Mouse (Mus musculus) brain, embryonic 14.5 days (tissue): ENCODE measurements around the gene Lmf1.

Experiments
- CTCF ChIP-seq: fragments of 200-500 bp; IDR thresholded peaks from 2 replicates; pipeline ENCODE4 v1.5.1; 2012; ENCODE audit warnings: inconsistent platforms, mild to moderate bottlenecking, moderate library complexity, borderline replicate concordance; ENCODE audit not compliant: insufficient read depth, insufficient read length; ENCODE audit errors: extremely low read depth
- POLR2A ChIP-seq: fragments of 200-500 bp; IDR thresholded peaks from 2 replicates; pipeline ENCODE4 v1.6.1; 2012; ENCODE audit warnings: mild to moderate bottlenecking, inconsistent platforms, borderline replicate concordance; ENCODE audit not compliant: poor library complexity, insufficient read depth, insufficient read length, severe bottlenecking; ENCODE audit errors: extremely low read depth

- TF ChIP-seq CTCF (no peak), POLR2A (no peak)
Observed at GRCm38 (mm10) chr17:25663213-25663835, 84.4 kb downstream of the Lmf1 start.
